Mouse (Mus musculus): Measurements from ENCODE around the gene Traf3ip1. TPM values are rescaled to one million over a fixed set of nuclear protein-coding genes. Genes with fewer than 3 reads are reported as not detected.

Traf3ip1 gene
- total RNA-seq (2021): 1 to 10 TPM; 4.6 to 5.4 TPM

DNA sequence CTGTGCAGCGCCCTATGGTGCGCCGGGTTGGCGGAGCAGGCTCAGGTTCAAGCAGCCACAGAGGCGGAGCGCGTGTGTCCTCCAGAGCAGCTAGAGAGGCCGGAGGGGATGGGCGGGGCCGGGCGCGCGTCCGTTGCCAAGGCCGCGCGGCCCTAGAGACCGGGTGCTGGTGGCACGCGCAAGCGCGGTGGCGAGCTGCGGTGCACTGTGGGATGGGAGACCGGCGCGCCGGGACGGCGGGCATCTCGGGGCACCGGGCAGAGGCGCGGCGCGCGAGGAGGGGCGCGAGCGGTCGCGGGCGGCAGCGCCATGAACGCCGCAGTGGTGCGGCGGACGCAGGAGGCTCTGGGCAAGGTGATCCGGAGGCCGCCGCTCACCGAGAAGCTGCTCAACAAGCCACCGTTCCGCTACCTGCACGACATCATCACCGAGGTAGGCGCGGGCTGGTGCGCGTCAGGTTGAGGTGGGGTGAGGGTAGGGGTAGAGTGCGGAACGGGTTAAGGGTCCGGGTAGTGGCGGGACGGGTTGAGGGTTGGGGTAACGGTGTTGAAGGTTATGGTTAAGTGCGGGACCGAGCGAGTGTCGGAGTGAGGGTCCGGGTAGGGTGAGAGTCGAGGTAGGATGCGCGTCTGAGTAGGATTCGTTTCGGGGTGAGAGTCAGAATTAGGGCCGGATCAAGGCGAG lies at the start of gene Traf3ip1:
TSS of gene Traf3ip1 (plus strand) at position 191 of the 684 bp plus-strand sequence.
- intact Hi-C loops (cut with DNase I): loop anchor here (2.0 kb wide), 1 partner anchor 46 kb away; the partner anchor contains the start of gene Asb1
- peak; percentile 90 to 92 for DNase-seq

DNA sequence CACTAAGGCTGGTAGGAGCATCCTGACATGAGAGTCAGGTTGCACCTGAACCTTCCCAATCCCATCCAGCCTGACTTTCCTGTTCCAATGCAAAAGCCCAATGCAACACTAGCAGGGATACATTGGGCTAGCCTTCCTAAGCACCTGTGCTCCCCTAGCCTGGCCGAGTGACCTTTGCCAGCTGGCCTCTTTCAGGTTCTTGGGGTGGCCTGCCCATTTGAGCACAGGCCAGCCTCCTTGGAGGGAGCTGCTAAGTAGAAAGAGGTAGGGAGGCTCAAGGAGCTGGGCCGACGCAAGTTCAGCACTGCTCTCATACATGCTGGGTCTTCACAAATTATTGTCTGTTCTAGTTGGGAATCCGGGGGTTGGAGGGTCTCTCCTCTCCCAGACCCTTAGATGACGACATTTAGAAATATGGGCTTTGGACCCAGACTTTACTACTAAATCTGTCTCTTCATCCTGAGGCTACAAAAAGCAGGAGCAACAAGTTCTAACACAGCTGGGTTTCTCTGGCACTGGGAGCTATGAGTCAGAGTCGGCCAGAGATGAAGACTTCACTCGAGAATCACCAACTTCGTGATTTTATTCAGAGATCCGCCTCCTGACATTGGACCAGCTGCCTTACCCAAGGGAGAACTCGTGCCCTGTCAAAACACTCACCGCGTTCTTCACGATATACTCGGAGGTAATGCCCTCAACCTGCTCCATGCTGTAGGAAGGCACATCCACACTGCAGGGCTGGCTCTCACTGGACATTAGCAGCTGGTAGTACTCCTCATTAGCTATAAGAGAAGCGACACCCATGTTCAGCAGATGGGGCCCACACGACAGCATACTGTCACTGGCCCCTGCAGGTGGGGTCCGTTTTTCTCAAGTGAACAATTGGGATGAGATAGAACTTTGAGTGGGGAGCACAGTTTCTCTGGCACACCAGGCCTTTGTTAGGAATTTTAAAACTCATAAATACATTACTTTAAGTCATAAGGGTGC lies 49.3 kb upstream of the Traf3ip1 start:
- no peak for DNase-seq
- intact Hi-C loops (cut with DNase I): no loop called here

DNA sequence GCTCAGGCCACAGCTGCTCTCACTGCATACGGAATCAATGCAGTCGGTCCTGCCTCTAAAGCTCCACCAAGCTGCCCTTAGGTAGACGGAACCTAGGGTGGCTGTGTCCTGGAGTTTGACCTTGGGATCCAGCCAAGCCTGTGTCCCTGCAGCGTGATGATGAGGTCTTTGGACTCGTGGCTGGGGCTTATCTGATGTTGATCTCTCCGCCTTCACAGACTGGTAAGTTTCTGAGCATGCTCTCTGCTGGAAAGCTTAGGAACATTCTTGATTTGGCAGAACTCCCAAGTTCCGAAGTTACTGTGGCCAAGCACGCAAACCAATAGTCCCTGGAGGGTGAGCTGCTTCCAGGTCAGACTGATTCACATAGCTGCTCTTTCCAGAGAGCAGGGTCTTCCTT lies 48.4 kb upstream of the Traf3ip1 start:
- intact Hi-C loops (cut with DNase I): no loop called here
- DNase-seq: peak; percentile 77 to 84

DNA sequence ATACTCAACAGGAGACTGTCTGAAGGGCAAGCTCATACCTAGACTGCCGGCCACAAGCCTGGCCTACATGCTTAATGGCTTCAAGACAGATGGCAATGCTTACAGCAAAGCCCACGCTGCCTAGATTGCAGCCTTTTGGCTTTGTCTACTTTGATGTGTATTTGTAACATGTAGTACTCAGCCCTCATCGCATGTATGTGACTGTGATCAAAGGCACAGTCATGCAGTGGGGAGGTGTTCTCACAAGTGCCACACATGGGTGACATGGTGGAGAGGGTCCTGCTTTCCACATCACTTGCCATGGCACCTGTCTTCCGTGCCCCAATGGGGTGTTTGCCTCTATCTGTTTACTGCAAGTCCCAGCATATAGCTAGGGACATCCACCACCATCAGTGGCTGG lies 47.9 kb upstream of the Traf3ip1 start:
- intact Hi-C loops (cut with DNase I): no loop called here
- DNase-seq: no peak

DNA sequence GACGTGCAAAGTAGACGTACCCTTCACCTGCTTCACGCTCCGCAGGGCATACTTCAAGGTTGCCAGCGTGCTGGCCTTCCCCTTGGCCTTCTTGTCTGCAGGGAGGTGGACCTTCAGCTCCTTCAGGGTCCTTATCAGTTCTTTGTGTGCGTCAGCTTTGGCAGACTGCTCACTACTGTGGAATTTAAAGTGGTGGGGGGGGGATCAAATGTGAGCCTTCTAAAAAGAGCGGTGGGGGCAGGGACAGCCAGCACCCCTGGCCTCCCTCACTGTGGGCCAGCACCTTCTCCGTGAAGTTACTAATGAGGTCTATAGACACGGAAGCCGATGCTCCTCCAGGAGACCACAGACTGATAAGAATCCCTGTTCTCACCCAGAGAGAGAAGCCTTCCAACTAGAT lies 45.8 kb upstream of the Traf3ip1 start:
- no peak for DNase-seq
- intact Hi-C loops (cut with DNase I): no loop called here

DNA sequence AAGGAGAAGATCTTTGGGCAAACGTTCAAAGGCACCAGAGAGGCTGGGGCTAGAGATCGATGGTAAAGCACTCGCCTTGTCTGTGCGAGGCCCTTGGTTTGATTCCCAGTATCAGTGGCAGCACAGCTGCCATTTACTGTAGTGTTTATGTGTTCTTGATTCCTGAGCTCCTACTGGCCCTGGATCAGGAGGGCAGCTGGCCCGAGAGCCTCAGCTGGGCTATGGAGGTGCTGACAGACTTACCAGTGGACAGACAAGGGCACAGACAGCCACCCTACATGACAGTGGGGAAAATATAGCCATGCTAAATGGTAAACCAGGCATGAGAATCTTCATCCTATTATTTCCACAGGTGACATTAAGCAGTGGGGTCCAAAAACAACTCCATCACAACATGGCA lies 43.6 kb upstream of the Traf3ip1 start:
- intact Hi-C loops (cut with DNase I): no loop called here
- DNase-seq: no peak

DNA sequence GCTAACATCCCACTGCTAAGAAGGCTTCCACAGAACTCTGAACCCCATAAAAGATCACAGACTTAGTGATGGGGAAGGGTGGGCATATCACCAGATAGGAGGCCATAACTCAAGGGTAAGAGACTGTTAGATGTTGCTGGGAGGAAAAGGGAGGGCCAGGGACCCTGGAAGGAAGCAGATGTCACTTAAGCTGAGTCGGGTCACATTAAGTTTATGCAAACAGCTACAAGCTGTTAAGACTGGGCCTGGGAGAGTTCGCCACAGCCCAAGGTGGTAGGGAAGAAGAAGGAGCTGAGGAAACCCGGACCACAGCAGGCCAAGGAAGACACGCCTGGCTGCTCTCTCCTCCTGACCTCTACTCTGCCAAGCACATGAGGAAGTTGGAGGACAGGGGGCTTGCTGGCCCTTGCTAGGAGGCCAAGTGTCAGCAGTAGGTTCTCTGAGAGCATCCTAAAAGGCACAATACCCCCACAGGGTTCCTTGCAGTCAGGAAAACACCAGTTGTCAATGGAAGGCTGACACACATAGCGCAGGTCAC lies 42.8 kb upstream of the Traf3ip1 start:
- no peak for DNase-seq
- intact Hi-C loops (cut with DNase I): no loop called here

DNA sequence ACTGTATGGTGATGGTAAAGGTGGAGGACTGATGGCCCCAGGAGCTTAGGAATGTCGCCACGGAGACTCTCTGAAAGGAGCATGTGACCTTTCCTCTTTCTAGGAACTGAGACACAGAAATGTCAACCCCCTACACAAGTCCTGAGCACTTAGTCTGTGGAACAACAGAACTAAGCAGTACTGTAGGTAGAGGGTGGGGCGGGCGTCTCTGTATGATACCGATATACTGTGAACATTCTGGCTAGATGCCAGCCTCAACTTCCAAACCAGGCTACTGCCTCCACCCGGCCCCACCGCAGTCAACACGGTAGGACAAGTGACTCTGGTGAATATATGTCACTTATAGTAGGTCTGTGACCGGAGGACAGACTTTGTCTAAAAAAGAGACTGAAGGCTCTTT lies 40.5 kb upstream of the Traf3ip1 start:
- intact Hi-C loops (cut with DNase I): no loop called here
- DNase-seq: no peak

DNA sequence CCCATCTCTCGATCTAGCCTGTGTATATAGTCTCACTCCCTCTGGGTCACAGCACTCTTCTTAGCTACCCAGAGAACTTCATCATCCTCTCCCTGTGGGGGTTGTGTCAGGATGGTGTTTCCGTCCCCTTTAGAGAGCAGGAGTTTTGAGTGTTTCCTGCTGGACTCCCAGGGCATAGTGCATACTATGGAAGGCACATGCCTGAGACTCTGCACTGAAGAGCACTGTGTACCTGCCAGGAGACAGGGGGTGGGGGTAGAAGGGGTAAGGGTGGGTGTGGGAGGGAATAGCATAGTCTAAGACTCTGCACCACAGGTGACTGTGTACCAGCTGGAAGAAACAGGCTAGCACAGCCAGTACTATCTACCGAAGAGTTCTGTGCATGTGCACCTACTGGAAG lies 40.1 kb upstream of the Traf3ip1 start:
- DNase-seq: no peak

DNA sequence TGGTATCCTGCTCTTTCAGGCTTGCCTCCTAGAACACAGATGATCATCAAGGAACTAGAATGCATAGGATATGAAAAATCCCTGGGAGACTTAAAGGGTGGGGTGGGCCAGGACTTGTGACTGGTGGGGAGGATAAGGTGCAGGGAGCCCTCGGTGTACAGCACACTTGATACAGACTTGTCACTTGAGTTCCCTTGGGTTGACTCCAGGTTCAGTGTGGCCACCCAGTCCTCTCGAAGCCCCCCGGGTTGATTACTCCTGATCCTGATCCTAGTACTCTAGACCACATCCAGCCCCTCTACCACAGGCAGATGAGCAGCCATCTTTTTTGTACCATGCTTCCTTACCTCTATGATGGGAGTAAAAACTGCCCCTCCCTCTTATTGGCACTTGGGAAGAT lies 39.5 kb upstream of the Traf3ip1 start:
- intact Hi-C loops (cut with DNase I): no loop called here
- no peak for DNase-seq

More for the DNA sequence above, 40.1 kb upstream of the Traf3ip1 start:
- intact Hi-C loops (cut with DNase I): no loop called here

DNA sequence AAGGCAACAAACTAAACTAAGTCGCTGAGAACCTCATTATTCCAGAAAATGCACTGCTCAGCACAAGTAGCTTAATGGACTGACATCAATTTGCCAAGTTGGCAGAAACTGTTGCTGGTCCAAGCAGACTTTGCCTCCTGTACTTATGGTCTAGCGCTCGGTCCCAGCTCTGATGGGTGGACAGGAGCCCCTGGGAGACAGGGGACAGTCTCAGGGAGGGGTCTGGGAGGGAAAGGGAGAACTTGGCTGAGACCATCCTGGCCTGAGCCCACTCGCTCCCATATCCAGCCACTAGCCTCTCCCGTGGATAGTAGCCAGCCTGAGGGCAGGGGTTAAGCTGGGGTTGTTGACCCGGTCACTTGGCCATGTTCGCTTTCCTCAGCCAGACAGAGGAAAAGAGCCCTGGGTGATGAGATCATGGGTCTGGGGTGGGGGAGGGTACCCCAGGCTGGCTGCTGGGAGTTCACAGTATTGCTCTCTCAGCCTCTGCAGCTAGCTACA lies 38.7 kb upstream of the Traf3ip1 start:
- intact Hi-C loops (cut with DNase I): loop anchor here (1.0 kb wide), 1 partner anchor 19 kb away; no protein-coding TSS in a partner anchor
- peak; percentile 75 to 79 for DNase-seq

DNA sequence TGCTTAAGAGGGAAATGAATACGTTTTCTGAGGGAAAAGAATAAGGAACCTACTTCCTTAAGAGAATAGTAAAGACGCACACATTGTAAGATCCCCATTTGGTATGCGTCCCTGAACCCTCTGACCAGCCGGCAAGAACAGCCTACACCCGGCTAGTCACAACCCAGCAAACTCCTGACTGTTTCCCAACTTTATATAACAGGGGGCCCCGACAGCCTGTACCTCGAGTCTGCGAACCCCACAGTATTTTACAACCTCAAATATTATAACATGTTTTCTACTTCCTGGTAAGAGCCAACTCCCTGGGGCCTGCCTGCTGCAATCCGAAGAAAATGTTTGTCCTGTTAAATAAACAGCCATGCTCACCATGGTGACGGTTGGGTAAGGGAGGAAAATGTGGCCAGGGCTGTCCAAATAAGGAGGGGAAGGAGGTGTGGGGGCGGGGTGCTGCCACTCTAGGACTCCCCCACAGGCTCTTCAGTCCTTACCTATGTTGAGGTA lies 38.1 kb upstream of the Traf3ip1 start:
- intact Hi-C loops (cut with DNase I): loop anchor here (1.0 kb wide), 1 partner anchor 20 kb away; no protein-coding TSS in a partner anchor
- peak; percentile 62 to 71 for DNase-seq

DNA sequence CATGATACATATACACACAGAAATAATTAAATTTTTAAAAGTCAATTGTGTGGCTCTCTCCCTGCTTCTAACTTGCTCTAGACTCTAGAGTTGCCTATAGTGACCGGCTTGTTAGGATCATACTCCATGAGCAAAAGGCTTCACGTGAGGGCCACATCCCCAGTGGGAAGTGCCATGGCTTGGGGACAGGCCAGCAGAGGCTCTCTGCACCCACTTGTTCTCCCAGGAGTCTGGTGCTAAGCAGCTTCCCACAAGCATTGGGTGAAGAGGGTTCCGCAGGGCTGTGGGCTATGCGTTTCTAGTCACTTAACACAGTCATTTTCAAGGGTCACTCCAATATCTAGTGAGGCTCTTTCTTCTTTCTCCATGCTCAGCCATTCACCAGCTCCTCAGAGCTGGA lies 37.3 kb upstream of the Traf3ip1 start:
- intact Hi-C loops (cut with DNase I): no loop called here
- DNase-seq: no peak

DNA sequence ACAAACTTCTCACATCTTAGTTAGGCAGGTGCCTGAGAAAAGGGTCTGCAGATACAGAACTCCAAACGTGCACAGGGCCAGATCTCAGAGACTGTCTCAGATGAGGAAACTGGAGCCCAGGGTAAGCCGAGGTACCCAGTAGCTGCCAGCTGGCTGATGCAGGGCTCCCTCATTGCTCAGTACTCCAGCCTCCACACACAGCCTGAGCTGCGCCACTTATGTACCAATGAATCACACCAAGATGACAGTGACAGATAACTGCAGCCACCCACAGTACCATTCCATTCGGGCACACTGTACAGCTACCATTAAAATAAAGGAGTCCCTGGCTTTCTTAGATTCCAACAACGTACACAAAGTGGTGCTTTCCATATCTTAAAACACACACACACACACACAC lies 36.7 kb upstream of the Traf3ip1 start:
- DNase-seq: no peak
- intact Hi-C loops (cut with DNase I): loop anchor here (1.0 kb wide), 1 partner anchor 26 kb away; no protein-coding TSS in a partner anchor

DNA sequence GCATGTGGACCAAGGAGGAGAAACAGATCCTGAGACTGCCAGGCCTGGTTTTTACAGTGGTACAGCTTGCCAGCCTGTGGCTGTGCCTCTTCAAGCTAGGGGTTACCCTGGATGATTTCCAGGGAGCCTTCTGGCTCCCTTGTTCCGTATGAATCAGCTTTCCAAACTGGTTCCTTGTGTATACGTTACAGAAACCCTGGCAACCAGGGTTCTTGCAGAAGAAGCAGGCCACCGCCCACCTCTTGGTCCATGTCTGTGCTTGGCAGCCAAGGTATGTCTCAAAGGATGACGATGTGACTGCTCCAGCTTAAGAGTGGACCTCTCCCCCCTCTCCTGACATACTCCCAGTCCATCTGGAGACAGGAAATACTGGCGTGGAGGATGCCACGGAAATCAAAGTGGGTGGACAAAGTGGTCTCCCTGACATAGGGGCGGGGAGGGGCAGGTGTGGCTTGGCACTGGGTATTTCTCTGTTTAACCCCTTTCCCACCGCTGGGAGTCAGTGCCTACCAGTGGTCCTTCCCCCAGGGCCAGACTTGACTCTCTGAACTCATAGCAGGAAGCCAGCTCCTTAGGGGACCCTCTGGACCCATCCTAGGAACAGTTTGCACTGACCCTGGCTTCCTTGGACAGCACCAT lies 36.1 kb upstream of the Traf3ip1 start:
- intact Hi-C loops (cut with DNase I): loop anchor here (1.0 kb wide), 1 partner anchor 27 kb away; no protein-coding TSS in a partner anchor
- DNase-seq: peak in 1 of 2 experiments; percentile 73

DNA sequence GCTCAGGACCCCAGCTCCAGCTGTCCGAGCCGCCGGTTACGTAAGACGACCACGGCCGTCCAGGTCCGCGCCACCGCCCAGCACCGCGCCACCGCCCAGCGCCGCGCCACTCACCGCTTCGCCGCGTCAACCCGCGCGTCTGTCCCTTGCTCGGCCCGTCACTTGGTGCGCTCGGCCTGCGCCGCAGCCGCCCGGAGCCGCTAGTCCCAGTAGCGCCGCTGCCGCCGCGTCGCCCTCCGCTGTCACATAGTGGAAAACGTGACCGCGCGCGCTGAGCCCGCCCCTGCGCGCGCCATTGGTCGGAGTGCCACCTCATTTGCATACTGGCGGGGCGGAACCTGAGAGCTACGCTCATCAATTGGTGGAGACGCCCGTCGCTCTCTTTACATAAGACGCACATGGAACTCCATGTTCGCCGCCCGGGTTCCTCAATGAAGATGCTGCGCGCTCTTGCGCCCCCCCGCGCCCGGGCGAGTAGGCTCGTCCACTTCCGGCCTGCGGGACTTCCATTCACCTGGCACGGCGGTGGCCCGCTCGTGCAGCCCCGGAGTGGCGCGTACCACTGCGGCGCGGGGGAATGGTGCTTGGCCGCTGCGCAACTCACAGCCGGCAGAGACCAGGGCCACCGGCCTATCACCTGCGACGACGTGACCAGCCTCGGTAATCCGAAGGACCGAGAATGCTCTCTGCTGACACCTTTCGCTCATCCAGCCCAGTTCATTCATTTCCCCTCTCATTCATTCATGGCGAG lies 35.2 kb upstream of the Traf3ip1 start, which contains the start of gene Per2:
TSS of gene Per2 (minus strand) at position 266 of the 751 bp plus-strand sequence.
- peak; percentile 98 to 99 for DNase-seq
- intact Hi-C loops (cut with DNase I): loop anchor here (1.0 kb wide), 1 partner anchor 31 kb away; no protein-coding TSS in a partner anchor

DNA sequence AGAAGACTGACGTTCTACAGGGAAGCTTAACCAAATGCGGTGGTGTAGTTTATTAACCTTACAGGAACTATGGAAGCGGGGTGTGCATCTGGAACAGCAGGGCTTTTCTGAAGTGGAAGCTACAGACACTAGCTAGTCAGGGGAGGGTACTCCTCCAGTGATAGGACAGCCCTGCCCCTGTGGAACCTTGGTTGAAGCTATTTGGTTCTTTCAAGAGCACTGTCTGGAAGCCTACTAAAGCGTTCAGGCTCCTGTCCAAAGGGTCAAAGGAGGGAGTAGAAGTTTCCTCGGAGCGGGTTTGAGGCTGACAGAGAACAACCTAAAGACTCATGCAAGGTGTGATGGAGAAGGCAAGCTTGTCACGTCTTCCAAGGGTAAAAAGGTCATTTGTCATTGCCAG lies 34.4 kb upstream of the Traf3ip1 start:
- intact Hi-C loops (cut with DNase I): loop anchor here (2.0 kb wide), 1 partner anchor 27 kb away; no protein-coding TSS in a partner anchor

DNA sequence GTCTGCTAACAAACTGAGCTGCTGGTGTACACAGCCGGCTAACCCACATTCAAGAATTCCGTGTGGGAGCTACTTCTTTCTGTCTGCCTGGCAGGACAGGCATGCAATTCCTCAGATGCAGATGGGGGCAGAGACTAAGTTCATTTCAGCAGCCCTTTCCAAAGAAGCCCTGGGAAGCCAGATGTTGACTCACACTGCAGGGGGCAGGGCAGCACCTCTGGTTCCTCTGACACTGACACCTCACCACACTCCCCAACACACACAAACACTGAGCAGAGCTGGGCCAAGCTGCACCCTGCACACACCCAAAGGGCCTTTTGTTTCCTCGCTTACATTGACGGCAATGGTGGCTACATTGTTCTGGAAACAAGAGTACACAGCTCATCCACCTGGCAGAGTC lies 33.9 kb upstream of the Traf3ip1 start:
- no peak for DNase-seq
- intact Hi-C loops (cut with DNase I): loop anchor here (2.0 kb wide), 1 partner anchor 26 kb away; no protein-coding TSS in a partner anchor

More for the DNA sequence above, 34.4 kb upstream of the Traf3ip1 start:
- no peak for DNase-seq
